13 mouse cellular contexts compared by ENCODE assay signal in genomic region chr1:165498856-165499255, GRCm38 (mm10). TPM values are rescaled to one million over a fixed set of nuclear protein-coding genes. Genes with fewer than 3 reads are reported as not detected.
A peak's percentile ranks its signal among the peaks of the same experiment; 100 is the strongest.
DNase-seq lines count a peak whose midpoint lies in the region; ATAC-seq and TF ChIP-seq lines count a peak whose summit lies in the region.
"Had no signal": no experiment of that assay in that cellular context is flagged by ENCODE, and none has a peak within 500 bp of the region (broad histone marks: within the 10 kb centered on the region; RNA-seq: fewer than 3 reads in every experiment).

No protein-coding gene starts in this region.

- H3K4me1 ChIP-seq in kidney, adult 2 months (ENCODE audit: control insufficient read depth, insufficient read depth, low read length), result peaks cover 8% of the 10 kb centered on the region; the same call in 1 of the 2 replicates
- H3K4me1 ChIP-seq in midbrain, embryonic 14.5 days (ENCODE audit: control insufficient read depth, insufficient read depth, low read length), result no peaks in the 10 kb centered on the region
- H3K4me1 ChIP-seq in midbrain, embryonic 16.5 days (ENCODE audit: control insufficient read depth, insufficient read depth, low read length), result no peaks in the 10 kb centered on the region
- peaks cover 6% of the 10 kb centered on the region; the same call in 1 of the 2 replicates for H3K4me1 ChIP-seq in embryonic facial prominence, embryonic 12.5 days
- H3K4me1 ChIP-seq in intestine, postnatal 0 days (replicated peaks; ENCODE audit: control insufficient read depth, insufficient read depth, low read length), result no peaks in the 10 kb centered on the region; the same call in 1 of the 2 replicates
- H3K4me1 ChIP-seq: neural tube, embryonic 12.5 days had no signal

- no peaks in the 10 kb centered on the region for H3K9me3 ChIP-seq in midbrain, embryonic 14.5 days (ENCODE audit: control insufficient read depth, low read length)
- H3K9me3 ChIP-seq in midbrain, embryonic 16.5 days (replicated peaks; ENCODE audit: control insufficient read depth, low read length, poor library complexity, severe bottlenecking), result no peaks in the 10 kb centered on the region
- H3K9me3 ChIP-seq in embryonic facial prominence, embryonic 12.5 days, result no peaks in the 10 kb centered on the region
- no peaks in the 10 kb centered on the region for H3K9me3 ChIP-seq in intestine, postnatal 0 days (ENCODE audit: control insufficient read depth)
- H3K9me3 ChIP-seq: liver, embryonic 13.5 days; neural tube, embryonic 12.5 days had no signal

- no peak overlapping the region for H3K4me3 ChIP-seq in kidney, adult 2 months (ENCODE audit: insufficient read depth, low read depth, low read length)
- H3K4me3 ChIP-seq in midbrain, embryonic 14.5 days (replicated peaks; ENCODE audit: low read depth, low read length), result no peak overlapping the region
- no peak overlapping the region for H3K4me3 ChIP-seq in midbrain, embryonic 16.5 days (ENCODE audit: low read depth, low read length)
- no peak overlapping the region for H3K4me3 ChIP-seq in embryonic facial prominence, embryonic 12.5 days
- H3K4me3 ChIP-seq in intestine, postnatal 0 days (ENCODE audit: low read depth, low read length), result no peak overlapping the region
- H3K4me3 ChIP-seq: liver, embryonic 13.5 days; neural tube, embryonic 12.5 days had no signal

- peak; percentile 43 for DNase-seq in kidney, adult 2 months
- no peak for DNase-seq in kidney, postnatal 25 days
- peak; percentile 17 for DNase-seq in midbrain, embryonic 14.5 days
- no peak for DNase-seq in testis, postnatal 14 days (ENCODE audit: low spot score)
- DNase-seq: adrenal gland, postnatal 25 days; kidney, postnatal 10 days; liver, embryonic 13.5 days had no signal

- H3K4me2 ChIP-seq in midbrain, embryonic 14.5 days (ENCODE audit: low read length), result no peak overlapping the region
- no peak overlapping the region for H3K4me2 ChIP-seq in midbrain, embryonic 16.5 days (ENCODE audit: low read length)
- H3K4me2 ChIP-seq in embryonic facial prominence, embryonic 12.5 days (replicated peaks), result no peak overlapping the region
- no peak overlapping the region for H3K4me2 ChIP-seq in intestine, postnatal 0 days (replicated peaks; ENCODE audit: low read depth)
- H3K4me2 ChIP-seq: liver, embryonic 13.5 days; neural tube, embryonic 12.5 days had no signal

- H3K27ac ChIP-seq in kidney, adult 2 months (ENCODE audit: insufficient read depth, low read depth, low read length), result no peak overlapping the region
- no peak overlapping the region for H3K27ac ChIP-seq in midbrain, embryonic 14.5 days (replicated peaks; ENCODE audit: low read depth, low read length)
- no peak overlapping the region for H3K27ac ChIP-seq in midbrain, embryonic 16.5 days (ENCODE audit: low read length)
- peak overlapping the region; percentile 73; the same call in 1 of the 2 replicates for H3K27ac ChIP-seq in embryonic facial prominence, embryonic 12.5 days
- no peak overlapping the region for H3K27ac ChIP-seq in intestine, postnatal 0 days (ENCODE audit: low read depth, low read length)
- H3K27ac ChIP-seq: liver, embryonic 13.5 days; neural tube, embryonic 12.5 days had no signal

- H3K9ac ChIP-seq in midbrain, embryonic 14.5 days (replicated peaks; ENCODE audit: low read length), result no peak overlapping the region
- no peak overlapping the region for H3K9ac ChIP-seq in midbrain, embryonic 16.5 days (ENCODE audit: low read depth, low read length)
- H3K9ac ChIP-seq in embryonic facial prominence, embryonic 12.5 days, result no peak overlapping the region
- H3K9ac ChIP-seq in intestine, postnatal 0 days (ENCODE audit: low read depth, low read length), result no peak overlapping the region
- H3K9ac ChIP-seq: liver, embryonic 13.5 days; neural tube, embryonic 12.5 days had no signal

- H3K36me3 ChIP-seq in kidney, adult 2 months (ENCODE audit: control insufficient read depth, insufficient read depth, low read length), result no peaks in the 10 kb centered on the region
- no peaks in the 10 kb centered on the region for H3K36me3 ChIP-seq in midbrain, embryonic 14.5 days (ENCODE audit: control insufficient read depth, insufficient read depth, low read length)
- H3K36me3 ChIP-seq in midbrain, embryonic 16.5 days (ENCODE audit: control insufficient read depth, insufficient read depth, low read length), result no peaks in the 10 kb centered on the region
- no peaks in the 10 kb centered on the region for H3K36me3 ChIP-seq in embryonic facial prominence, embryonic 12.5 days
- no peaks in the 10 kb centered on the region for H3K36me3 ChIP-seq in intestine, postnatal 0 days (ENCODE audit: control insufficient read depth, insufficient read depth)
- H3K36me3 ChIP-seq: liver, embryonic 13.5 days; neural tube, embryonic 12.5 days had no signal

- WGBS in kidney, adult 2 months, result 51% methylated on average over 3 of the region's 3 CpGs
- WGBS in midbrain, embryonic 14.5 days, result 67% methylated on average over 3 of the region's 3 CpGs
- WGBS in midbrain, embryonic 16.5 days, result 49% methylated on average over 3 of the region's 3 CpGs
- WGBS in embryonic facial prominence, embryonic 12.5 days, result 31% methylated on average over 3 of the region's 3 CpGs
- 70% methylated on average over 3 of the region's 3 CpGs for WGBS in intestine, postnatal 0 days

- no peak for ATAC-seq in midbrain, embryonic 14.5 days (ENCODE audit: low FRiP score, low TSS enrichment)
- ATAC-seq in midbrain, embryonic 16.5 days, result no peak
- ATAC-seq in embryonic facial prominence, embryonic 12.5 days (ENCODE audit: insufficient number of reproducible peaks, insufficient read depth, low FRiP score, low TSS enrichment), result no peak
- no peak for ATAC-seq in intestine, postnatal 0 days

- TF ChIP-seq CTCF in kidney, adult 2 months (conservative IDR thresholded peaks at IDR 0.05; ENCODE audit: insufficient read depth, insufficient read length, low read depth, low read length), result no peak
- no peak for TF ChIP-seq CTCF in intestine, postnatal 0 days (IDR thresholded peaks at IDR 0.05; ENCODE audit: low read depth)

- TF ChIP-seq POLR2A in kidney, adult 2 months (IDR thresholded peaks at IDR 0.05; ENCODE audit: low read depth, low read length), result no peak

- H3K27me3 ChIP-seq in kidney, adult 2 months (replicated peaks; ENCODE audit: control insufficient read depth, insufficient read depth, low read length), result no peaks in the 10 kb centered on the region
- H3K27me3 ChIP-seq in midbrain, embryonic 14.5 days (ENCODE audit: control insufficient read depth, insufficient read depth, low read length), result no peaks in the 10 kb centered on the region
- no peaks in the 10 kb centered on the region for H3K27me3 ChIP-seq in midbrain, embryonic 16.5 days (ENCODE audit: control insufficient read depth, insufficient read depth, low read depth, low read length)
- H3K27me3 ChIP-seq in embryonic facial prominence, embryonic 12.5 days, result no peaks in the 10 kb centered on the region
- no peaks in the 10 kb centered on the region for H3K27me3 ChIP-seq in intestine, postnatal 0 days (replicated peaks; ENCODE audit: control insufficient read depth, insufficient read depth, low read length)
- H3K27me3 ChIP-seq: liver, embryonic 13.5 days; neural tube, embryonic 12.5 days had no signal

RNA-seq across cellular contexts. Expression of gene Adcy10, which starts 13.9 kb away (rescaled TPM):
- polyA plus RNA-seq in kidney, adult 2 months (2012; rRNA removed), result 0.34 and 0.39 TPM in 2 replicates
- polyA plus RNA-seq in midbrain, embryonic 14.5 days (2014; fragmentation: Nextera tagmentation; extraction: Ambion mirVana), result 0.13 and 0.57 TPM in 2 replicates
- 0.21 and 0.40 TPM in 2 replicates for polyA plus RNA-seq in midbrain, embryonic 16.5 days (2015; fragmentation: Nextera tagmentation; extraction: Ambion mirVana)
- 0.08 and 0.15 TPM in 2 replicates for polyA plus RNA-seq in embryonic facial prominence, embryonic 12.5 days (2016; fragmentation: Nextera tagmentation; extraction: Ambion mirVana)
- not detected in 2 replicates for polyA plus RNA-seq in intestine, postnatal 0 days (2015; fragmentation: Nextera tagmentation; extraction: Ambion mirVana)
- polyA plus RNA-seq: small intestine, adult 2 months; thymus, postnatal 0 days had no signal

RNA-seq across cellular contexts. Expression of gene Mpc2, which starts 38.4 kb away (rescaled TPM):
- 277 and 335 TPM in 2 replicates for polyA plus RNA-seq in kidney, adult 2 months (2012; rRNA removed)
- 208 and 224 TPM in 2 replicates for polyA plus RNA-seq in midbrain, embryonic 14.5 days (2014; fragmentation: Nextera tagmentation; extraction: Ambion mirVana)
- 208 and 215 TPM in 2 replicates for polyA plus RNA-seq in midbrain, embryonic 16.5 days (2015; fragmentation: Nextera tagmentation; extraction: Ambion mirVana)
- polyA plus RNA-seq in embryonic facial prominence, embryonic 12.5 days (2016; fragmentation: Nextera tagmentation; extraction: Ambion mirVana), result 130 and 137 TPM in 2 replicates
- 203 and 212 TPM in 2 replicates for polyA plus RNA-seq in intestine, postnatal 0 days (2015; fragmentation: Nextera tagmentation; extraction: Ambion mirVana)

RNA-seq across cellular contexts. Expression of gene Dcaf6, which starts 38.6 kb away (rescaled TPM):
- polyA plus RNA-seq in kidney, adult 2 months (2012; rRNA removed), result 24.3 and 24.7 TPM in 2 replicates
- 14.9 and 18.5 TPM in 2 replicates for polyA plus RNA-seq in midbrain, embryonic 14.5 days (2014; fragmentation: Nextera tagmentation; extraction: Ambion mirVana)
- polyA plus RNA-seq in midbrain, embryonic 16.5 days (2015; fragmentation: Nextera tagmentation; extraction: Ambion mirVana), result 17.6 and 19.4 TPM in 2 replicates
- polyA plus RNA-seq in embryonic facial prominence, embryonic 12.5 days (2016; fragmentation: Nextera tagmentation; extraction: Ambion mirVana), result 10.9 and 13.2 TPM in 2 replicates
- polyA plus RNA-seq in intestine, postnatal 0 days (2015; fragmentation: Nextera tagmentation; extraction: Ambion mirVana), result 8.2 and 9.8 TPM in 2 replicates

Comparison
In these comparisons a context has a peak if more than half of its experiments do, and no peak if none do; other contexts are left out.
1. DNase-seq: peak in kidney, adult 2 months (single experiment) and midbrain, embryonic 14.5 days (single experiment); none in kidney, postnatal 25 days (0 of 2) and testis, postnatal 14 days (single experiment).